In genomic region chr9:88359140-88359539, GRCm38 (mm10) we compare ENCODE assay signal across 11 mouse cellular contexts.
"Had no signal": no experiment of that assay in that cellular context is flagged by ENCODE, and none has a peak within 500 bp of the region (broad histone marks: within the 10 kb centered on the region; RNA-seq: fewer than 3 reads in every experiment).

No protein-coding gene starts in this region.

- H3K27me3 ChIP-seq: limb, embryonic 12.5 days; midbrain, embryonic 13.5 days; stomach, embryonic 15.5 days had no signal

- H3K36me3 ChIP-seq: limb, embryonic 12.5 days; midbrain, embryonic 13.5 days; stomach, embryonic 15.5 days had no signal

- H3K9me3 ChIP-seq: limb, embryonic 12.5 days; midbrain, embryonic 13.5 days; stomach, embryonic 15.5 days had no signal

- ATAC-seq: midbrain, embryonic 13.5 days had no signal

- H3K9ac ChIP-seq: limb, embryonic 12.5 days; midbrain, embryonic 13.5 days; stomach, embryonic 15.5 days had no signal

- H3K27ac ChIP-seq: limb, embryonic 12.5 days; midbrain, embryonic 13.5 days; stomach, embryonic 15.5 days had no signal

- H3K4me3 ChIP-seq: limb, embryonic 12.5 days; midbrain, embryonic 13.5 days; stomach, embryonic 15.5 days had no signal

- H3K4me1 ChIP-seq: stomach, embryonic 15.5 days had no signal

- DNase-seq: kidney, adult 18-20 months; kidney, postnatal 25 days; layer of hippocampus, adult 9-11 months; layer of hippocampus, postnatal 36 days; lung, adult 18-20 months; lung, postnatal 36 days; right cerebral cortex, postnatal 14 days; thymus, postnatal 14 days had no signal
